Mouse (Mus musculus) T-helper 17 cell (primary cell): ENCODE results near the gene Mthfd2l.

Experiments
- in situ Hi-C, 2 experiments: fragments of 300-600 bp; cut with MboI, MseI; formaldehyde crosslinking; loops; 1 replicate in 1 of 2; 2 replicates in 1 of 2; pipeline ENCODE4 v1.15.1; 2025; ENCODE audit warnings: high pct_unique_total_duplicates in 2 of 2

The Mthfd2l gene

GRCm38 (mm10) chr5:90930971-90931851, at the start of gene Mthfd2l:
Mthfd2l (plus strand) TSS chr5:90931117.
- in situ Hi-C loops = loop anchor here in 1 of 2 experiments (25.0 kb wide), 2 partner anchors 544 to 1206 kb away; partner anchors contain the start of gene Uso1

- in situ Hi-C loops = no loop called here
These were observed 49.2 kb upstream of the Mthfd2l start for GRCm38 (mm10) chr5:90881682-90882081.

GRCm38 (mm10) chr5:90882146-90882545, 48.8 kb upstream of the Mthfd2l start:
- in situ Hi-C loops = no loop called here

- in situ Hi-C loops = no loop called here
These were observed 46.2 kb upstream of the Mthfd2l start for GRCm38 (mm10) chr5:90884628-90885242.

DNA sequence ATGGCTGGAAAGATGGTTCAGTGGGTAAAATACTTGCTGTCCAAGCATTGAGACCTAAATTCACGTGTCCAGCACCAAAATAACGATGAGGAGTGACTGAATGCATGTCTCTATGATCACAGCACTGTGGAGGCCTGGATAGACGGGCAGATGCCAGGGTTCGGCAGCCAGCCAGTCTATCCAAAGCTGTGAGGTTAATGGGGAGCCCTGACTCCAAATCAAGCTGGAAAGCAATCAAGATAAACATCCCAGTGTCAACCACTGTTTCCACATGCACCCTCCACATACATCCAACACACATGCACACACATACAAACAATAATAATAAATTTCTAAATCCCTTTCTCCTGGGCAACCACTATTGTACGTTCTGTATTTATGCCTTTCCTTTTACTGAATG, 42.3 kb upstream of the Mthfd2l start:
- in situ Hi-C loops = no loop called here

DNA sequence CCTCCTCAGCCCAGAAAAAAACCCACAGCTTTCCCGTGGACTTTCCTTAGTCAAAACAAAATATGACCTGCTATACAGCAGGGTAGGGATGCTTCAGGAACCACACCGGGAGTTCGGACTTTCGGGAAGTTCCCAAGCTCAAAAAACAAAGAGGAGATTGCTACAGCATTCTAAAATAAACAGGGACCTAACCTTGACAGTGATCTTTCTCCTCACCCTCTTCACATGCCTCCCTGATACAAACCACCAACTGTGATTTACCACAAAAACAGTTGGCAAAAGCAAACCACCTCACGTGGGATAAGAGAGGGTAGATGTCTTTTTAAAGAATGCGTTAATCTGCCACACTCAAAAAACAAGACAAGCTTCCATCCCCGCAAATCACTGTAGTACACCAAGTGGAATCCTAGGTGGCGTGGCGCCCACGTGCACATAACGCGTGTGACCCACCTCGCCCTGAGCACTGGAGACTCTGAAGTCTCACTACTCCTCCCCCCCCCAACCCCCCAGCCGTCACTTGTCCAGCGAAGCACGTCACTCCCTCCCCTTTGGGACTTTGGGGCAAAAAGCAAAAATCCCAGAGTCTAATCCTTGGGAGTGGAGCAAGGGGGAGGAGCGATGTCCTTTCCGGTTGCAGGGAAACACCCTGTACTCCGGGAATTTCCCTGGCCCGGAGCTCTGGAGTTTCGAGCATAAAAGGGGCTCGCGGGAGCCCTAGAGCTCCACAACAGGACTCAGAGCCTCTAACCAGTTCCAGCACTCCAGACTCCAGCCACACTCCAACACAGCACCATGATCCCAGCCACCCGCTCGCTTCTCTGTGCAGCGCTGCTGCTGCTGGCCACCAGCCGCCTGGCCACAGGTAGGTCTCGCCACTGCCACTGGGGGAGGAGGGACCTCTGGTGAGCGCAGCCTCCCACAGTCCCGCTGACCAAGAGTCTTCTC, 40.1 kb upstream of the Mthfd2l start, which contains the start of gene Cxcl1:
Gene Cxcl1, plus strand, starts transcription at position 723 of the 945 bp plus-strand sequence.
- in situ Hi-C loops = no loop called here

GRCm38 (mm10) chr5:90891464-90891813, 39.5 kb upstream of the Mthfd2l start:
- in situ Hi-C loops = no loop called here

DNA sequence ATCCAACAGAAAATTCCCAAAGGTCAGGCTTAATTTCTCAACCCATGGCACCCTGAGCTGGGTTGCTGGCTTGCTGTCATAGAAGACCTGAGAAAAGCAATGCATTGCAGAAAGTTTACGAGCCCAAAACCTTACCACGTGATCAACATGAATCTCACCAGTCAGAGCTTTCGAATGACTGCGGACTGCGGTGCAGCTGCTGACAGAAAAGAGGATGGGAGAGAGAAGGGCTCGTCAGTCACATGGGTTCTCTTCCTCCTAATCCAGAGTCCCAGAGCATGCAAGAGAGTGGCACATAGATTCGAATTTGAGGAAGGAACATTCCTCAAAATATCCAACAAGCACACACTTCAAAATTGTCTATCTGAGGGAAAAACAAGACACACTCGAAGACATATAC, 36.7 kb upstream of the Mthfd2l start:
- in situ Hi-C loops = no loop called here

DNA sequence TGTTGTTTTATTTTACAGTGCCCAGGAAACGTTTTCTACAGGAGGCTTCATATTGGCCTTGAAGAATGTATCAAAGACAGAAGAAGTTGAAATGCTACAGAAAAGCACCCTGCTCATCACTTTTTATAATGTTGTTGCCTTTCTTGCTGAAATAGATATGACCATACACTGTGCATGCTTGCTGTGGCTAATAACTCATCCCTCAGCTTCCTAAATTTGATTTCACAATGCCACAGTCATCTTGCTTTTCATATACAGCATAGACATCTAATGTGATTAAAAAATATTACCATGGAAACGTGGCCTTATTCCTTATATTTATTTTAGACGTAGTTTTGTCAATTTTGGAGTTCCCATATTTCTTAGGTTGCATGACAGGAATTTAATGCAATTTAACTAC, 33.5 kb upstream of the Mthfd2l start:
- in situ Hi-C loops = loop anchor here in 1 of 2 experiments (5.0 kb wide), 1 partner anchor 100 kb away; no protein-coding TSS in a partner anchor

DNA sequence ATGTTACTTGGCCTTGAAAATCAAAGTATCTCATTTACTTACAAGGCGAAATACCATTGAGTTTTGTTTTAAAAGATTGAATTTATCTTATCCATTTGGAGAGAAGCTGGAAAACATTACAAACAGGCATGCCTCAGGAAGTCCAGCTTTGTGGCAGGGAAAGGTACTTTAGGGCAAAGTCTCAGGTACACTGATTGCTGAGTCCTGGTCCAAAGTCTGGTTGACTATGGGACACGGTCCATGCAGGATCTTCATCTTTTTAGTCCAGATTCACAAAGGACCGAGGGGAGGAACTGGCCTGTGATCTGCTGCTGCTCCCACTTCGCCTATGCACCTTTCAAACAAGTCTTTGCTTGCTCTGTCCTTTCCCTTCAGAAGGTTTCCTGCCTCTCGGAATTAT, 31.6 kb upstream of the Mthfd2l start:
- in situ Hi-C loops = loop anchor here in 1 of 2 experiments (5.0 kb wide), 1 partner anchor 102 kb away; no protein-coding TSS in a partner anchor

- in situ Hi-C loops = loop anchor here in 1 of 2 experiments (25.0 kb wide), 1 partner anchor 688 kb away; the partner anchor contains the start of gene Cox18
These were observed 30.8 kb upstream of the Mthfd2l start for GRCm38 (mm10) chr5:90900147-90900546.

GRCm38 (mm10) chr5:90900688-90901087, 30.2 kb upstream of the Mthfd2l start:
- in situ Hi-C loops = loop anchor here in 1 of 2 experiments (25.0 kb wide), 1 partner anchor 688 kb away; the partner anchor contains the start of gene Cox18

GRCm38 (mm10) chr5:90902380-90903260, 28.3 kb upstream of the Mthfd2l start:
- in situ Hi-C loops = loop anchor here in 1 of 2 experiments (25.0 kb wide), 1 partner anchor 690 kb away; the partner anchor contains the start of gene Cox18

DNA sequence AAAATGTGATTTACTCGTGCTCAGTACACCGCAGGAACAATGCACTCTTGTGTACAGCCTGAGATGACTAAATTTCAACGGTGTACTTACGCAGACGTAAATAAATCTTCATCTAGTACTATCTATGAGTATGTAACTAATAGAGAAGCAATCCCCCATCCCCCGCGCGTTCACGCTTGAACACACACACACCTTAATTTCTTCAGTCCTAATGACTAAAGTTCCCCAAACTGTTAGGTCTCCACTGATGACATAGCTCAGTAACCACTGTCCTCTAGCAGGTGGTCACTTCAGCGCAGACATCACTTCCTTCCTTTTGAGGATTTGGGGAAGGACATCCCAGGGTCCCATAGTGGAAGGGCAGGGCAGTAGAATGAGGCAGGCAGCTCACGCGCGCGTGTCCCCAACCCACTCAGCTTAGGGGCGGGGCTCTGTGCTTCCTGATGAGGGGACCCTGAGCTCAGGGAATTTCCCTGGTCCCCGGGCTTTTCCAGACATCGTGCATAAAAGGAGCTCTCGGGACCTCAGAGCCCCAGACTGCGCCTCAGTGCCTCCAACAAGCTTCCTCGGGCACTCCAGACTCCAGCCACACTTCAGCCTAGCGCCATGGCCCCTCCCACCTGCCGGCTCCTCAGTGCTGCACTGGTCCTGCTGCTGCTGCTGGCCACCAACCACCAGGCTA, 27.4 kb upstream of the Mthfd2l start, which contains the start of gene Cxcl2:
Gene Cxcl2, plus strand, starts transcription at position 533 of the 682 bp plus-strand sequence.
- in situ Hi-C loops = loop anchor here in 1 of 2 experiments (25.0 kb wide), 1 partner anchor 691 kb away; the partner anchor contains the start of gene Cox18

- in situ Hi-C loops = loop anchor here in 1 of 2 experiments (5.0 to 25.0 kb wide), 2 partner anchors 252 to 697 kb away; partner anchors contain the start of gene Cox18
These were observed 21.9 kb upstream of the Mthfd2l start for GRCm38 (mm10) chr5:90908983-90909382.

GRCm38 (mm10) chr5:90919495-90919894, 11.4 kb upstream of the Mthfd2l start:
- in situ Hi-C loops = loop anchor here in 1 of 2 experiments (25.0 kb wide), 1 partner anchor 707 kb away; the partner anchor contains the start of gene Cox18

- in situ Hi-C loops = loop anchor here (5.0 to 25.0 kb wide), 2 partner anchors 271 to 711 kb away; partner anchors contain the start of gene Cox18 (in 1 of the 2)
These were observed 8.0 kb upstream of the Mthfd2l start for GRCm38 (mm10) chr5:90922958-90923357.

- in situ Hi-C loops = loop anchor here in 1 of 2 experiments (25.0 kb wide), 2 partner anchors 543 to 1207 kb away; partner anchors contain the start of gene Uso1
These were observed 371 bp upstream of the Mthfd2l start for GRCm38 (mm10) chr5:90930546-90930945.

DNA sequence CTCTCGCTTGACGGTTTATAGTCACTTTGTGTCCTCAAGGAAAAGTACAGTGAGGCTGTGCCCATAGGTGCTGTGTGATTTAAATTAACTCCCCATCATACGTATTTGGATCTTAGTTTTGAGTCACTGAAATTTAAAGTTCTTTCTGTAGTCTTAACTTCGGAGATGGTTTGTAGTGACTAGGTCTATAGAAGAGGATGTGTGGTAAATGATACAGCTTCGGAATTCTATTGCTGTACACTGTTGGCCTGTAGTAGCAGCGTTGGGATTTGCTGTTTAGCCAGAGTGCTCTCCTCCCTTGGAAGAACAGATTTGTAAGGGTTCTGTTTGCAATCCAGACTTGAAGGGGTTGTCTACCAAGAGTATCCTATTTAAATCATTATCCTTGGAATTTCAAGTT, 994 bp downstream of the Mthfd2l start:
- in situ Hi-C loops = loop anchor here in 1 of 2 experiments (25.0 kb wide), 2 partner anchors 545 to 1205 kb away; partner anchors contain the start of gene Uso1
